Mouse (Mus musculus) forebrain, embryonic 12.5 days (tissue): ENCODE results near the gene Tmco1. TPM values are rescaled to one million over a fixed set of nuclear protein-coding genes. Genes with fewer than 3 reads are reported as not detected.

ENCODE experiments used
- ATAC-seq: fragments of 200-750 bp; cut with Nextera tagmentation; 2 replicates; pipeline ENCODE4 v1.8.0; 2017; ENCODE audit warnings: moderate TSS enrichment; ENCODE audit not compliant: low FRiP score
- H3K27ac ChIP-seq: fragments of 300-500 bp; sonication (generic); 2 replicates; pipeline ENCODE4 v1.5.1; 2016; ENCODE audit warnings: mild to moderate bottlenecking
- H3K27me3 ChIP-seq: fragments of 300-500 bp; sonication (generic); 2 replicates; pipeline ENCODE4 v1.6.1; 2016; ENCODE audit warnings: mild to moderate bottlenecking
- H3K36me3 ChIP-seq: fragments of 300-500 bp; sonication (generic); replicated peaks from 2 replicates; pipeline ENCODE4 v1.6.1; 2016; ENCODE audit warnings: mild to moderate bottlenecking
- H3K4me1 ChIP-seq: fragments of 300-500 bp; sonication (generic); 2 replicates; pipeline ENCODE4 v1.6.1; 2016
- H3K4me2 ChIP-seq: fragments of 300-500 bp; sonication (generic); 2 replicates; pipeline ENCODE4 v1.6.1; 2016; ENCODE audit warnings: mild to moderate bottlenecking, moderate library complexity
- H3K4me3 ChIP-seq: fragments of 300-500 bp; sonication (generic); replicated peaks from 2 replicates; pipeline ENCODE4 v1.5.1; 2016; ENCODE audit warnings: mild to moderate bottlenecking
- H3K9ac ChIP-seq: fragments of 300-500 bp; sonication (generic); 2 replicates; pipeline ENCODE4 v1.6.1; 2016; ENCODE audit warnings: mild to moderate bottlenecking
- H3K9me3 ChIP-seq: fragments of 300-500 bp; sonication (generic); 2 replicates; pipeline ENCODE4 v1.6.1; 2016
- WGBS: fragments of 180-500 bp; shearing (Covaris S2); methylation state at CpG from one replicate; pipeline ENCODE4 v1.1.7; 2016; 5-methylcytosine and 5-hydroxymethylcytosine counted together
- polyA plus RNA-seq: library from polyadenylated mRNA; unstranded; fragments of >200 nt; fragmentation: Nextera tagmentation; extraction: Ambion mirVana; gene quantifications from 2 replicates; pipeline ENCODE4 v1.2.1, GENCODE M21; 2016

The Tmco1 gene
- polyA plus RNA-seq, 1 experiment from 2014 or later: 68.3 TPM

DNA sequence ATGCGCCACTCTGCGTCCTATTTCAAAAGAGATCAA is 23.0 kb upstream of the Tmco1 start, which contains the start of gene Uck2:
TSS of gene Uck2 (minus strand) at position 1 of the 36 bp plus-strand sequence.
- no peak for ATAC-seq
- WGBS: 0% methylated on average over 2 of the region's 2 CpGs
- Histone ChIP-seq H3K27ac (peak within 1 kb of the TSS; percentile 98), H3K9ac (peak within 1 kb of the TSS; percentile 96), H3K4me2 (peak within 1 kb of the TSS; percentile 70), H3K9me3 (no peaks in the 10 kb centered on the region), H3K4me1 (peaks cover 46% of the 10 kb centered on the region), H3K27me3 (no peaks in the 10 kb centered on the region), H3K36me3 (no peaks in the 10 kb centered on the region), H3K4me3 (peak within 1 kb of the TSS; percentile 92)

- Histone ChIP-seq H3K36me3 (no peaks in the 10 kb centered on the region), H3K27me3 (no peaks in the 10 kb centered on the region), H3K4me1 (peaks cover 46% of the 10 kb centered on the region), H3K4me3 (peak overlapping the region; percentile 92), H3K9me3 (no peaks in the 10 kb centered on the region), H3K9ac (peak overlapping the region; percentile 96), H3K27ac (peak overlapping the region; percentile 98), H3K4me2 (peak overlapping the region; percentile 70)
- ATAC-seq: 0 out of 2 replicates have a peak, but pooled peaks have one; percentile 1
- 2% methylated on average over 8 of the region's 8 CpGs for WGBS
These were observed 22.8 kb upstream of the Tmco1 start for GRCm38 (mm10) chr1:167285356-167285755.

DNA sequence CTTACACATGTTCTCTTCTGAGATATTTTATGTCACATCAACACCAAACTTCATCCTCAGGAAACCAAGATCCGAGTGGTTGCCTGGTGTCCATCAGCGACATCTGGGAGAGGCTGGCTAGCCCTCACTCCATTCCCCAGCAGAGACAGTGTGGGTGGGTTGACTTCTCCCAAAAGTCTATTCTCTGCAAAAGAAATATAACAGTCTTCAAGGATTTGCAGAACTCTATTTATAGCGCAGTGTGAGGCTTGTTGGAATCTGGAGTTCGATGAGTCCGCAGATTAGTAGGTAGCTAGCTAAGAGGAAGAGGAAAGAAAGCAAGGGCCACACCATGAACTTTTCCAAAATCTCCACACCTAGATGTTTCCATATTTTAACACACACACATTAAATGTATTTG is 21.0 kb upstream of the Tmco1 start:
- no peak overlapping the region for H3K4me3 ChIP-seq
- no peak overlapping the region for H3K27ac ChIP-seq
- H3K4me2 ChIP-seq: no peak overlapping the region
- 94% methylated on average over 5 of the region's 5 CpGs for WGBS
- H3K36me3 ChIP-seq: no peaks in the 10 kb centered on the region
- no peaks in the 10 kb centered on the region for H3K27me3 ChIP-seq
- no peak overlapping the region for H3K9ac ChIP-seq
- no peak for ATAC-seq
- H3K4me1 ChIP-seq: peaks cover 39% of the 10 kb centered on the region
- no peaks in the 10 kb centered on the region for H3K9me3 ChIP-seq

DNA sequence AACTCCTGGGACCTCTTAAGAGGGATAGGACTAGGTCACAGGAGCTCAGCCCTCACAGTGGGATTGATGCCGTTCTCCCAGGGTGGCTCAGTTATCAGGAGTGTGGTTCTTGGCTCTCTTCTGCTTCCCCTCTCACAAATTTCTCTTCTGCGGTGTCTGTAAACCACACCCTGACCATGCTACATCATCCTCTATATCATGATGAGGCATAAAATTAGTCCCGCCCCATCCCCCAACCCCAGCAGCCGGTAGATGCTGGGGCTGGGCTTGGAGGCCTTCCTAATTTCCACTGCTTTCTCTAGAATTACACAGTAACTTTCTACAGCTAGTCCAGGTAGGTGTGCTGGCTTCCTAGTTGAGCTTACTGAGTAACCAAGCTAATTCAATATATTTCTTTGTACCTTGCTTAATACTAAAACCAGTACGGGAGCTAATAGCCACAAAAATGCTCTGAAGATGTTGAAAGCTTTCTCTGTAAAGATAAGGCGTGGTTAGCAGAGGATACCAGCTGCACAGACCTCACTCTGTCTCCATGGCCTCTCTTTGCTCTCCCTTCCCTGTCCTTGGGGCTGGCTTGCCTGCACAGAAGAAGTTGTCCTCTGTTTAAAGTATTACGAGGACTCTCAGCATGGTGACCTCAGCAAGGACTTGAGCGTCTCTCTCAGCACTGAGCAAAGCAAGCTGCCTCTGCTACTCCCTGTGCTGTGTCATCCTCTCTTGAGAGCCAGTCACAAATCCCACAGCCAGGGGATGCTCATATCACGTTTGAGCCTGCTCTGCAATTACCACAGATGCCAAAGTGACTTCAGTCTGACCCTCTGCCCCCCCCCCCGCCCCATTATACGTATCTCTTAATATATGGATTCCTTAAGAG is 19.3 kb upstream of the Tmco1 start:
- WGBS: 41% methylated on average over 11 of the region's 11 CpGs
- Histone ChIP-seq H3K27ac (no peak overlapping the region), H3K9ac (0 out of 2 replicates have a peak overlapping the region, but pooled peaks have one; percentile 21)

DNA sequence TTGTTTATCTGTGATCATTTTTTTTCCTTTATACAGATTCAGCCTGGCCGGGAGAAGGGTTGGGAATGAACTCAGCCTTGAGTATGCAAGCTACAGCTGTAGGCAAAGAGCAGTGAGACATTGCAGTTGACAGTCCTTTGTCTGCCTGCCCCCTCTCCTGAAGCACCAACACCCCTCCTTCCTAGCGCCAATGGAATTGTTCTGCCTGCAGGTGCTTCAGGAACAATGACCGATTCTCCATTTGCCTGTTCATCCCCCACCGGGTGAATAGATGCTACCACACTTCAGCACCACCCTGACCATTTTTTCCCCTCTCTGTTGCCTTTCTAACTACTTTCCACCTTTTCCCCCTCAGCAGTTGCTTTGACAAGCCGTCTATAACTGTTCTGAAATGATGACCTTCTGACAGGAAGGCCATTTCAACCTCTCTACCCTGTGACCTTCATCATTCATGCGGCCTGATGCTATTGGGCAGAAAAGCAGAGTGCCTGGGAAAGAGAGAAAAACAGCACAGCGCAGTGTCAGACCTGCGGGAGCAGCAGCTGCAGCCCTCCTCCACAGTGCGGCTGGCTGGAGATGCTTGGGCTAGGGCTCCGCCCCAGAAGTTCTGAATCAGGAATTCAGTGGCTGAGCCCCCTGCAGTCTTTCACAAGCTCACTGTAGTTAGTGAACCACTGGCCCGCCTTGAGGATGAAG is 18.5 kb upstream of the Tmco1 start:
- Histone ChIP-seq H3K27ac (no peak overlapping the region), H3K4me3 (no peak overlapping the region), H3K36me3 (no peaks in the 10 kb centered on the region), H3K9me3 (no peaks in the 10 kb centered on the region), H3K4me1 (peaks cover 27% of the 10 kb centered on the region), H3K9ac (0 out of 2 replicates have a peak overlapping the region, but pooled peaks have one; percentile 21), H3K4me2 (peak overlapping the region; percentile 24), H3K27me3 (no peaks in the 10 kb centered on the region)
- WGBS: 5% methylated on average over 11 of the region's 11 CpGs
- ATAC-seq: peak; percentile 57; the same call in 1 of the 2 replicates

More for the DNA sequence above, 19.3 kb upstream of the Tmco1 start:
- Histone ChIP-seq H3K27me3 (no peaks in the 10 kb centered on the region), H3K4me3 (no peak overlapping the region), H3K4me1 (peaks cover 27% of the 10 kb centered on the region), H3K4me2 (0 out of 2 replicates have a peak overlapping the region, but pooled peaks have one; percentile 24), H3K9me3 (no peaks in the 10 kb centered on the region), H3K36me3 (no peaks in the 10 kb centered on the region)
- no peak for ATAC-seq

- Histone ChIP-seq H3K4me3 (no peak overlapping the region), H3K36me3 (no peaks in the 10 kb centered on the region), H3K9me3 (no peaks in the 10 kb centered on the region), H3K9ac (no peak overlapping the region), H3K27ac (no peak overlapping the region), H3K27me3 (no peaks in the 10 kb centered on the region), H3K4me2 (peak overlapping the region; percentile 24), H3K4me1 (peaks cover 25% of the 10 kb centered on the region)
- no peak; the same call in 1 of the 2 replicates for ATAC-seq
- 21% methylated on average over 6 of the region's 6 CpGs for WGBS
These were observed 17.9 kb upstream of the Tmco1 start for GRCm38 (mm10) chr1:167290263-167290592.

DNA sequence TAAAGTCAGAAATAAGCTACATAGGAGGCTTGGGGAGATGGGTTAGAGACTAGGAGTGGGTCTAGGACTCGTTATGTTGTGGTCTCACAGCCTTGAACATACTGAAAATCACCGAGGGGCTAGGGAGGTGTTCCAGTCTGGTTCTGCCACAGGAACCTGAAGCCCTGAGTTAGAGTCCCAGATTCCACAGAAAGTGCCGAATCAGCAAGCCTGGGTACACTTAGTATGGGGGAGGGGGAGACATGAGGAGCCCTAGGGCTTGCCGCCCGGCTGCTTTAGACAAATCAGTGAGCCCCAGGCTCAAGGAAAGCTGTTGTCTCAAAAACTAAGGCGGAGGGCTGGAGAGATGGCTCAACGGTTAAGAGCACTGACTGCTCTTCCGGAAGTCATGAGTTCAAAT is 16.6 kb upstream of the Tmco1 start:
- Histone ChIP-seq H3K9me3 (no peaks in the 10 kb centered on the region), H3K4me3 (no peak overlapping the region), H3K27me3 (no peaks in the 10 kb centered on the region), H3K27ac (no peak overlapping the region), H3K9ac (no peak overlapping the region), H3K4me1 (peaks cover 18% of the 10 kb centered on the region), H3K36me3 (no peaks in the 10 kb centered on the region), H3K4me2 (no peak overlapping the region)
- ATAC-seq: no peak
- WGBS: 81% methylated on average over 8 of the region's 8 CpGs

GRCm38 (mm10) chr1:167292447-167292846 is 15.7 kb upstream of the Tmco1 start:
- 72% methylated on average over 11 of the region's 11 CpGs for WGBS
- Histone ChIP-seq H3K36me3 (no peaks in the 10 kb centered on the region), H3K9me3 (no peaks in the 10 kb centered on the region)

GRCm38 (mm10) chr1:167295679-167296402 is 12.3 kb upstream of the Tmco1 start:
- ATAC-seq: no peak
- H3K27ac ChIP-seq: 0 out of 2 replicates have a peak overlapping the region, but pooled peaks have one; percentile 13
- no peak overlapping the region for H3K4me3 ChIP-seq
- H3K4me1 ChIP-seq: no peaks in the 10 kb centered on the region
- WGBS: 64% methylated on average over 13 of the region's 13 CpGs
- H3K9ac ChIP-seq: no peak overlapping the region
- no peaks in the 10 kb centered on the region for H3K27me3 ChIP-seq
- H3K4me2 ChIP-seq: no peak overlapping the region
- no peaks in the 10 kb centered on the region for H3K9me3 ChIP-seq
- H3K36me3 ChIP-seq: no peaks in the 10 kb centered on the region

More at GRCm38 (mm10) chr1:167292447-167292846, 15.7 kb upstream of the Tmco1 start:
- ATAC-seq: no peak
- H3K27me3 ChIP-seq: no peaks in the 10 kb centered on the region
- no peak overlapping the region for H3K9ac ChIP-seq
- no peak overlapping the region for H3K27ac ChIP-seq
- peaks cover 18% of the 10 kb centered on the region for H3K4me1 ChIP-seq
- H3K4me3 ChIP-seq: no peak overlapping the region
- H3K4me2 ChIP-seq: no peak overlapping the region

GRCm38 (mm10) chr1:167300122-167300521 is 8.1 kb upstream of the Tmco1 start:
- ATAC-seq: no peak
- Histone ChIP-seq H3K27me3 (no peaks in the 10 kb centered on the region), H3K4me2 (no peak overlapping the region), H3K27ac (no peak overlapping the region), H3K9ac (no peak overlapping the region), H3K4me3 (no peak overlapping the region), H3K9me3 (no peaks in the 10 kb centered on the region), H3K36me3 (no peaks in the 10 kb centered on the region), H3K4me1 (no peaks in the 10 kb centered on the region; the same call in 1 of the 2 replicates)
- 76% methylated on average over 2 of the region's 2 CpGs for WGBS

DNA sequence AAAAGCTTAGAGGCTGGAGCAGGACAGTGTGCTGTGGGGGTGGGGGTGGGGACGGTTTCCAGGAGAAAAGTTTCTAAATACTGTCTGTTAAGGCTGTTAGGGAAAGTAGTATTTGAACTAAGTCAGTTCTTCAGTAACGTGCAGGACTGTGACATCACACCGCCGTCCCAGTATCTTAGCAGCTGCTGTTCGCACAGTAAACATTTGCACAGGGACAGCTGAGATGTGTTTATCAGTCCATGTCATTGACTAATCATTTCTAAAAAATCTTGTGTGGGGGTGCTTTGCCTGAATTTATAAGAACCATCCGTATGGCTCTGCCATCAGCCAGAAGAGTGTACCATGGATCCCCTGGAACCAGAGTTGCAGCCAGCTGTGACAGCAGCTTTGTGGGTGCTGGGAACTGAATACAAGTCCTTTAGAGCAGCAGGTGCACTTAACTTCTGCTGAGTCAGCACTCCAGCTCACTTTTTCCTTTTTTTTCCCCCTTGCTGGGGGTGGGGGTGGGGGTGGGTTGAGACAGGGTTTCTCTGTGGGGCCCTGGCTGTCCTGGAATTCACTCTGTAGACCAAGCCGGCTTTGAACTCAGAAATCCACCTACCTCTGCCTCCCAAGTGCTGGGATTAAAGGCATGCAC is 2.6 kb upstream of the Tmco1 start:
- Histone ChIP-seq H3K9ac (no peak overlapping the region), H3K27ac (no peak overlapping the region), H3K4me1 (peaks cover 17% of the 10 kb centered on the region), H3K4me2 (no peak overlapping the region), H3K9me3 (no peaks in the 10 kb centered on the region), H3K27me3 (no peaks in the 10 kb centered on the region), H3K4me3 (no peak overlapping the region), H3K36me3 (peaks cover 2% of the 10 kb centered on the region)
- ATAC-seq: no peak
- WGBS: 71% methylated on average over 7 of the region's 7 CpGs
